Mouse (Mus musculus): ENCODE results near the gene Atp2b1. TPM values are rescaled to one million over a fixed set of nuclear protein-coding genes. Genes with fewer than 3 reads are reported as not detected.

Gene Atp2b1
- polyA plus RNA-seq, 2 experiments, result 40.9 to 131 TPM

DNA sequence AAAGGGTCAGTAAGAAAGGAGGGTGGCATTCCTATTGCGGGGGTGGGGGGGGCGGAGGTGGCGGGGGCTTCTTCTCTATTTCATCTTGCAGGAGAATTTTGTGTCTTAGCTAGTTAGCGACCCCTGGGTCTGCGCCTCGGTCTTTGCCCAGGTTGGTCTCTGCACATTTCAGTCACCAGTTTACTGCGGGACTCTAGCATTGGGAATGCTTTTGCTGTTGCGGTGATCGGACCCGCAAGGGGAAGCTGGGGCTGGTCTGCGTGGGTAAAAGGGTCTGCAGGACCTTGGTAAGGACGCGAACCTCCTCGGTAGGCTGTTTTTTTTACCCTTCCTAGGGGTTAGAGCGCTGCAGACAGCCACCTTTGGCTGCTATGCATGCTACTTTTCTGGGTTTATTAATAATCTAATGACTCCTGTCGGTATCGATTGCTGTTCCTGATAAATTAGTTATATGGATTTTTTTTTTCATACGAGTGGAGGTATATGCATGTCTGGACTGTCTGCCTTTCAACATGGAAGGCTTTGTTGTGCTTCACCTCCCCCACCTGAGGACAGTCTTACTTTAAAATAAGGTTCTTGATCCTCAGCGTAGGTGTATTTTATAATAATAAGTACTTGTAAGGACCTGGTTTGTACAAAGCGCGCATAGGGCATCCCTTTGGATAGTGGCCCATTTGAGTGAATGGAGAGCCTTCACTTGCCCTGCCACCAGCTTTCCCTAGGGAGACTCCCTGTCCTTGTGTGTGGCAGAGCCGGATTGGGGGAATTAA is 2.0 kb downstream of the Atp2b1 start:
- no peak for DNase-seq (ENCODE audit: low spot score)
- no peak for ATAC-seq (ENCODE audit: low FRiP score, low read depth)
- Histone ChIP-seq H3K27me3 (ENCODE audit: control insufficient read depth, insufficient read depth, low read length) (no peaks in the 10 kb centered on the region), H3K4me2 (replicated peaks; ENCODE audit: low read depth, low read length, severe bottlenecking) (peak overlapping the region; percentile 93), H3K27ac (replicated peaks; ENCODE audit: low read depth, low read length) (no peak overlapping the region), H3K4me1 (ENCODE audit: control insufficient read depth, insufficient read depth, low read length) (no peaks in the 10 kb centered on the region), H3K9ac (ENCODE audit: low read depth, low read length, severe bottlenecking) (peak overlapping the region; percentile 95), H3K9me3 (ENCODE audit: control insufficient read depth, low read length) (no peaks in the 10 kb centered on the region), H3K36me3 (ENCODE audit: control insufficient read depth, insufficient read depth, low read length) (no peaks in the 10 kb centered on the region), H3K4me3 (replicated peaks; ENCODE audit: low read length) (peak overlapping the region; percentile 93)
- WGBS, result 9% methylated on average over 22 of the region's 22 CpGs
- TF ChIP-seq POLR2A (IDR thresholded peaks at IDR 0.05; ENCODE audit: borderline replicate concordance, extremely low read depth, insufficient read depth, insufficient read length), result no peak

DNA sequence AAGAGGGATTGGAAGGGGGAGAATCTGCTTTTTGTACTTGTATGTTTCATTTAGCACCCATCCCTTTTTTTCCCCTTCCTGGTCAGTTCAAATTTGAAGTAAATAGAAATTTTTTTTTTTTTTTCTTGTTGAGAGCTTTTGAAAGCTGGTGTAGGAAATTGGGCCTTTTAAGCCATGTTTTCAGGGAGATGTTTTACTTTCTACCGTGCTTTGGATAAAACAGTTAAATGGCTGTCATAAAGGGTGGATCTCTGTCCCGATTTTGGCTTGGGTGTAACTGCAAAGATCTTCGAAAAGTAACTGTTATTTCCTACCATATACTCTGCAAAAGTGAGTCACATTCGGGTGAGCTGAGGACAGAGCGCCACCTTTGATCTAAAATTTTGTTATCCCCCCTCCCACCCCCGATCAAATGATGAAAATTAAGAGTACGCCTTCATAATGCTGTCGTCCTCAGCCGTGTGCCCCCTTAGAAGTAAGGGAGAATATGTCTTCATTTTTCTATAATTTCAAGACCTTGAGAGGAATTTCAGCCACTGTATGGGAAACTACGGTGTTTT is 2.7 kb downstream of the Atp2b1 start:
- 63% methylated on average over 10 of the region's 10 CpGs for WGBS
- H3K4me2 ChIP-seq (replicated peaks; ENCODE audit: low read depth, low read length, severe bottlenecking), result peak overlapping the region; percentile 93

DNA sequence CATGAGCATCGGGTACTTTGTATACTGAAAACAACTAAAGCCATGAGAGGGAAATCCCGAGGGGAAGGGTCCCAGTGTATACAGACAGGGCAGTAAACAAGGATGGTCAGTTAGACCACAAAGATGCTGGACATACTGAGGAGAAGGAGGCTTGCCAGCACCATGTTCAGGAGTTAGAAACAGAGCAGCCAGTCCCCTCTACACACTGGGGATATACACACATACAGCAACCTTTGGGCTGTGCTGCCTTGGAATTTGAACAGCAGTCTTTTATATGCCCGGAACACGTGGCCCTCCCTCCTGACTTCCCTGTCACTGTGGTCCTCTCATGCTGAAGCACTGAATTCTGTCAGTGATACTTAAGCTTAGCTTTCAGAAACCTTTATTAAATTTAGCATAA is 10.9 kb downstream of the Atp2b1 start:
- Histone ChIP-seq H3K9ac (ENCODE audit: low read depth, low read length, severe bottlenecking) (no peak overlapping the region), H3K4me2 (replicated peaks; ENCODE audit: low read depth, low read length, severe bottlenecking) (no peak overlapping the region), H3K36me3 (ENCODE audit: control insufficient read depth, insufficient read depth, low read length) (no peaks in the 10 kb centered on the region), H3K27me3 (ENCODE audit: control insufficient read depth, insufficient read depth, low read length) (no peaks in the 10 kb centered on the region), H3K4me3 (replicated peaks; ENCODE audit: low read length) (no peak overlapping the region), H3K27ac (replicated peaks; ENCODE audit: low read depth, low read length) (no peak overlapping the region), H3K4me1 (ENCODE audit: control insufficient read depth, insufficient read depth, low read length) (peaks cover under 1% of the 10 kb centered on the region; the same call in 1 of the 2 replicates), H3K9me3 (ENCODE audit: control insufficient read depth, low read length) (no peaks in the 10 kb centered on the region)
- 69% methylated on average over 4 of the region's 4 CpGs for WGBS
- no peak for TF ChIP-seq POLR2A (IDR thresholded peaks at IDR 0.05; ENCODE audit: borderline replicate concordance, extremely low read depth, insufficient read depth, insufficient read length)
- DNase-seq (ENCODE audit: low spot score), result no peak
- no peak for ATAC-seq (ENCODE audit: low FRiP score, low read depth)

More for the DNA sequence above, 2.7 kb downstream of the Atp2b1 start:
- no peak for DNase-seq (ENCODE audit: low spot score)
- Histone ChIP-seq H3K27me3 (ENCODE audit: control insufficient read depth, insufficient read depth, low read length) (no peaks in the 10 kb centered on the region), H3K4me1 (ENCODE audit: control insufficient read depth, insufficient read depth, low read length) (no peaks in the 10 kb centered on the region), H3K27ac (replicated peaks; ENCODE audit: low read depth, low read length) (no peak overlapping the region), H3K9ac (ENCODE audit: low read depth, low read length, severe bottlenecking) (no peak overlapping the region), H3K36me3 (ENCODE audit: control insufficient read depth, insufficient read depth, low read length) (no peaks in the 10 kb centered on the region), H3K9me3 (ENCODE audit: control insufficient read depth, low read length) (no peaks in the 10 kb centered on the region), H3K4me3 (replicated peaks; ENCODE audit: low read length) (peak overlapping the region; percentile 93)
- ATAC-seq (ENCODE audit: low FRiP score, low read depth), result no peak
- no peak for TF ChIP-seq POLR2A (IDR thresholded peaks at IDR 0.05; ENCODE audit: borderline replicate concordance, extremely low read depth, insufficient read depth, insufficient read length)

DNA sequence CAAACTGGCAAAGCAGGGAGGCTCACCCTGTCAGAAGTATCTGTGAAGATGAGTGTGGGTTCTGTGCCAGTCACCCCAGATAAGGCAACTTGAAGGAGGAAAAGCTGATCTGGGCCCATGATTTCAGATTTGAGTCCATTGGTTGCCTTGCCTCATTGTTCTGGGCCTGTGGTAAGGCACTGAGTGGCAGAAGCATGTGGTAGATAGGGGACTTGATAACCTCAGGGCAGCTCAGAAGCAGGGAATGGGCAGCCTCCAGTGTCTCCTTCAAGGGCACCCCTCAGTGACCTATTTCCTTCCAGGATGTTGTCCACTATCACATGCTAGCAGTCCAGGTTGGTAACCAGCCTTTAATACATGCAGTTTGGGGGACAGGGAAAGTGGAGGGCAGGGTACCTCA is 12.8 kb downstream of the Atp2b1 start:
- Histone ChIP-seq H3K27ac (replicated peaks; ENCODE audit: low read depth, low read length) (no peak overlapping the region), H3K4me2 (replicated peaks; ENCODE audit: low read depth, low read length, severe bottlenecking) (no peak overlapping the region), H3K4me3 (replicated peaks; ENCODE audit: low read length) (no peak overlapping the region), H3K9me3 (ENCODE audit: control insufficient read depth, low read length) (no peaks in the 10 kb centered on the region), H3K36me3 (ENCODE audit: control insufficient read depth, insufficient read depth, low read length) (no peaks in the 10 kb centered on the region), H3K9ac (ENCODE audit: low read depth, low read length, severe bottlenecking) (no peak overlapping the region), H3K27me3 (ENCODE audit: control insufficient read depth, insufficient read depth, low read length) (no peaks in the 10 kb centered on the region), H3K4me1 (ENCODE audit: control insufficient read depth, insufficient read depth, low read length) (peaks cover 7% of the 10 kb centered on the region)
- no peak for ATAC-seq (ENCODE audit: low FRiP score, low read depth)
- no peak for DNase-seq (ENCODE audit: low spot score)
- TF ChIP-seq POLR2A (IDR thresholded peaks at IDR 0.05; ENCODE audit: borderline replicate concordance, extremely low read depth, insufficient read depth, insufficient read length), result no peak

DNA sequence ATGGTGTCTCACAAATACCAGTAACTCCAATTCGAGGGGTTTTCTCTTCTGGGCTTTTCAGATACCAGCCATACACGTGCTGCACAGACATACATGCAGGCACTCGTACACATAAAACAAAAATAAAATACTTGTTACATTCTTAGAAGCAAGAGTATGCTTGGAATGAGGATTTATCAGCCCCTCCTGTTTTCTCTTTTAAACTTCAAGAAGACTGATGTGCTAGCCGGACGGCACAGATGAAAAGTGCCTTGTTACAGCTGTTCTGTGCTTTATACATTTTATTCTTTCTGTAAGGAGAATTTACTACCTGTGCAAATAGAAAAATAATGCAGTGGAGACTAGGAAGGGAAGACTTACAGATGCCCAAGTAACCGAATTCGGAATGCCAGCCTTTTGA is 15.2 kb downstream of the Atp2b1 start:
- WGBS, result 39% methylated on average over 7 of the region's 7 CpGs
- ATAC-seq (ENCODE audit: low FRiP score, low read depth) (no peak), DNase-seq (ENCODE audit: low spot score) (no peak)
- H3K27me3 ChIP-seq (ENCODE audit: control insufficient read depth, insufficient read depth, low read length), result no peaks in the 10 kb centered on the region
- H3K4me1 ChIP-seq (ENCODE audit: control insufficient read depth, insufficient read depth, low read length), result peaks cover 9% of the 10 kb centered on the region
- no peaks in the 10 kb centered on the region for H3K9me3 ChIP-seq (ENCODE audit: control insufficient read depth, low read length)
- H3K4me2 ChIP-seq (replicated peaks; ENCODE audit: low read depth, low read length, severe bottlenecking), result no peak overlapping the region
- no peaks in the 10 kb centered on the region for H3K36me3 ChIP-seq (ENCODE audit: control insufficient read depth, insufficient read depth, low read length)
- H3K27ac ChIP-seq (replicated peaks; ENCODE audit: low read depth, low read length), result no peak overlapping the region
- no peak overlapping the region for H3K9ac ChIP-seq (ENCODE audit: low read depth, low read length, severe bottlenecking)
- no peak for TF ChIP-seq POLR2A (IDR thresholded peaks at IDR 0.05; ENCODE audit: borderline replicate concordance, extremely low read depth, insufficient read depth, insufficient read length)
- no peak overlapping the region for H3K4me3 ChIP-seq (replicated peaks; ENCODE audit: low read length)

Data from limb, embryonic 14.5 days (tissue).